Mouse (Mus musculus): ENCODE data around the gene Zbtb37. TPM values are rescaled to one million over a fixed set of nuclear protein-coding genes. Genes with fewer than 3 reads are reported as not detected.

The Zbtb37 gene
- total RNA-seq, 2 experiments from 2014 or later, result 7.3 to 7.6 TPM

- no peak for DNase-seq (ENCODE audit: low spot score)
These were observed 54.6 kb downstream of the Zbtb37 start for GRCm38 (mm10) chr1:160980021-160980420.

GRCm38 (mm10) chr1:160978071-160978735, 56.4 kb downstream of the Zbtb37 start, which contains the start of gene Serpinc1:
Gene Serpinc1, plus strand, starts transcription at chr1:160978585.
- DNase-seq (ENCODE audit: low spot score), result peak; percentile 10

GRCm38 (mm10) chr1:160968643-160969042, 66.0 kb downstream of the Zbtb37 start:
- peak; percentile 40 for DNase-seq (ENCODE audit: low spot score)

- no peak for DNase-seq (ENCODE audit: low spot score)
These were observed 67.4 kb downstream of the Zbtb37 start for GRCm38 (mm10) chr1:160967268-160967667.

- DNase-seq (ENCODE audit: low spot score), result no peak
These were observed 71.5 kb downstream of the Zbtb37 start for GRCm38 (mm10) chr1:160963199-160963598.

Other genes with a start within 250 kb of the Zbtb37 start
- gene Rabgap1l, start 241.6 kb downstream of the Zbtb37 start, total RNA-seq (2021), result 10 to 100 TPM; 10.9 to 12.1 TPM
- gene Rc3h1, start 128.4 kb downstream of the Zbtb37 start, total RNA-seq (2021), result 10 to 100 TPM; 34.3 to 34.8 TPM
- gene Serpinc1, start 56.3 kb downstream of the Zbtb37 start, total RNA-seq (2021), result 1 to 10 TPM in 1 of 2 experiments, under 1 TPM in 1; 0.09 to 1.4 TPM
- 10 to 100 TPM; 12.3 to 14.5 TPM for gene Dars2, start 35.8 kb upstream of the Zbtb37 start, total RNA-seq (2021)
- gene Cenpl, start 35.9 kb upstream of the Zbtb37 start, total RNA-seq (2021), result under 1 TPM; 0.34 to 0.66 TPM
- 1 to 10 TPM; 7.9 to 9.0 TPM for gene Klhl20, start 96.7 kb upstream of the Zbtb37 start, total RNA-seq (2021)
- gene Ankrd45, start 107.8 kb upstream of the Zbtb37 start, total RNA-seq (2021), result not detected
- not detected for gene Tex50, start 124.5 kb upstream of the Zbtb37 start, total RNA-seq (2021)
- 100 to 1,000 TPM; 128 to 131 TPM for gene Prdx6, start 216.4 kb upstream of the Zbtb37 start, total RNA-seq (2021)

Data from gastrocnemius, adult 18-20 months (tissue).